Mouse (Mus musculus) urinary bladder, adult 2 months (tissue): Measurements from ENCODE around the gene Fgfr2. TPM values are rescaled to one million over a fixed set of nuclear protein-coding genes. Genes with fewer than 3 reads are reported as not detected.
A peak's percentile ranks its signal among the peaks of the same experiment; 100 is the strongest.

Experiments
- DNase-seq: peaks from one replicate; pipeline ENCODE4 v3.0.0; 2022; ENCODE audit warnings: low spot score
- polyA plus RNA-seq: library from polyadenylated mRNA; depleted of rRNA; stranded (reverse); fragments of >200 nt; gene quantifications from 2 replicates; pipeline ENCODE4 v1.2.3, GENCODE M21; 2012

Gene Fgfr2
- polyA plus RNA-seq, 1 experiment = 80.2 TPM

GRCm38 (mm10) chr7:131554341-131555180 lies 1568.6 kb downstream of the Fgfr2 start:
- DNase-seq = no peak

DNA sequence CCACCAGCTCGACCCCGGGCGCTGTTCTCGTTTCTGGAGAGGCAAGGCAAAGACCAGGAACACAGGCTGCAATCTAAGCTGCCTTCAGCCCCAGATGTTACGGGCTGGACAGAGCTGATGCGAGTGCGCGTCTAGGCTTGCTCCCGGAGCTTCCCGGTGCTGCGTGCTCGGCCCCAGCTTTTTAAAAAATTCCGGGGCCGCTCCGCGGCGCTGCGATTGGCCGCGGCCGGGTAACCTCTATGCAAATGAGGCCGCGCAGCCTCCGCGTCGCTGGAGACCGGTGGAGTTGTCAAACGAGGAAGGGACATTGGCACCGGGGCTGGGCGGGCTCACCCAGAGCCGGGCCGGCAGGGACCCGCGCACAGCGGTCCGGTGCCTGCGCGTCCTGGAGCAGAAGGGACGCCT lies 1569.4 kb downstream of the Fgfr2 start:
- DNase-seq = peak; percentile 44

- DNase-seq = no peak
Measured at GRCm38 (mm10) chr7:131552781-131553180, 1570.4 kb downstream of the Fgfr2 start.

DNA sequence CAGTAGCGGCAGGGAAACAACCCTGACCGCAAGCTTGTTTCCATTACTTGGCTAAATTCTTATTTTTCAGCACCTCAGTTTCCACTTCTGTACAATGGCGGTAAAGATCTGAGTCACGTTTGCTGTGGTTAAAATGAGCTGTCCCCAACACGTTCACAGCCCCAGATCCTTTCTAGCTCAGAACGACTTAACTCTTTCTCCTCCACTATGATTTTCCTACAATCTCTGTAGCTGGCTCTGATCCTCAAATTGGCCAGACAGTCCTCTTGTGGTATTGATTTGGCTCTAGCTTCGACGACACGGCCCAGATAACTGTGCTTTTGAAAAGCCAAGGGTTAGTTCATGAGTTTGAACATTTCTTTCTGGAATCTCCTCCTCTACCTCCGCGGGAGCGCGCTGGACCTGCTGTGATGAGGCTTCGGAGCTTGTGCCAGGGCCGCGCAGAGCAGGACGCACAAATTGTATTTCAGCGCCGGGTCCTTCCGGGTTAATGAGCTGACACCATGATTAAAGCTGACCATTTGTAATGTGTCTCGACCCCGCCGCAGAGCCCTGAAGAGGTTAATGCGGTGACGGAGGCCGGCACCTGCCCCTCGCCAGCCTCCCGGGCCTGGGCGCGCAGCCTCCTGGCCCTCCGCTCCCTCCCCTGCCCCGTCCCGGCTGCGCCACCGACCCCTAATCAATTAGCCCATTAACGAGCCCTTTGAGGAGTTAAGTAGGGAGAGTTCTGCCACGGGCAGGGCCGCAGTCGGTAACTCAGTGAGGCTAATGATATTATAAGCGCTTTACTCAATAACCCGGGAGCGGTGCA lies 1571.0 kb downstream of the Fgfr2 start:
- no peak for DNase-seq

DNA sequence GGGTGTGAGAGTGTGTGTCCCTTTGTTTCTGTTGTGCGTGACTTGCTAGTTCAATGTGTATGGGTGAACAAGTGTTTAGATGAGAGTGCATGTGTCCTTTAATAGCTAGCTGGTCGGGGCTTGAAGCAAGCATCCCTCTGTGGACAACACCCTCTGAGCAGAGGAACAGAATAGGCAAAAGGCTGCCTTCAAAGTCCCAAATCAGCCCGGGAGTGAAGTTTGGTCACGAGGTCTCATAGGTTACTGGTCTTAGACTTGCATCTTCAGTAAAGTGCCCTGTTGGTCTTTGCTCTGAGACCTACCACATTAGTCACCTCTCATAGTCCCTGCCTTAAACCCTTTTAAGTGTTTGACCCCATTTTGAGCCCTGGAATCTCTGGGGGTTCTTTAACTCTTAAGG lies 1571.7 kb downstream of the Fgfr2 start:
- no peak for DNase-seq

- no peak for DNase-seq
Measured at GRCm38 (mm10) chr7:131548473-131548872, 1574.7 kb downstream of the Fgfr2 start, which contains the start of gene Hmx2. Gene Hmx2, plus strand, starts transcription at chr7:131548773.

- no peak for DNase-seq
Measured at GRCm38 (mm10) chr7:131547481-131547880, 1575.7 kb downstream of the Fgfr2 start.

DNA sequence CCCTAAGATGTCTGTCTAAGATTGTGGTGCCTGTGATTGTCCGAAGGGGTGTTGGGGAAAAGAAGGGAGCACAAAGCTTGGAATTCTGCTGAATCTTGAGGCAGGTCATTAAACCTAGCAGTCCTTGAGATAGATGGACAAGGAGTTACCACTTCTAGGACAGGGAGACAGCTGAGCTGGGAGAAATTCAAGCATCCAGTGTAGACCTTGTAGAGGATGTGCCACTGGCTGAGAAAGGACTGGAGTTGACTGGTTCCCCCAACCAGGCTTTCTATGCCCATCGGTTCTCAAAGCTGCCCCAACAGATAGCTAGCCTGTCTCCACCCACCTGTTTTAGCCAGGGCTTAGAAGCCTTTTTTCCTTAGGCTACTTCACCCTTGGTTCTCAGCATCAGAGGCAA lies 1576.7 kb downstream of the Fgfr2 start:
- DNase-seq = no peak

DNA sequence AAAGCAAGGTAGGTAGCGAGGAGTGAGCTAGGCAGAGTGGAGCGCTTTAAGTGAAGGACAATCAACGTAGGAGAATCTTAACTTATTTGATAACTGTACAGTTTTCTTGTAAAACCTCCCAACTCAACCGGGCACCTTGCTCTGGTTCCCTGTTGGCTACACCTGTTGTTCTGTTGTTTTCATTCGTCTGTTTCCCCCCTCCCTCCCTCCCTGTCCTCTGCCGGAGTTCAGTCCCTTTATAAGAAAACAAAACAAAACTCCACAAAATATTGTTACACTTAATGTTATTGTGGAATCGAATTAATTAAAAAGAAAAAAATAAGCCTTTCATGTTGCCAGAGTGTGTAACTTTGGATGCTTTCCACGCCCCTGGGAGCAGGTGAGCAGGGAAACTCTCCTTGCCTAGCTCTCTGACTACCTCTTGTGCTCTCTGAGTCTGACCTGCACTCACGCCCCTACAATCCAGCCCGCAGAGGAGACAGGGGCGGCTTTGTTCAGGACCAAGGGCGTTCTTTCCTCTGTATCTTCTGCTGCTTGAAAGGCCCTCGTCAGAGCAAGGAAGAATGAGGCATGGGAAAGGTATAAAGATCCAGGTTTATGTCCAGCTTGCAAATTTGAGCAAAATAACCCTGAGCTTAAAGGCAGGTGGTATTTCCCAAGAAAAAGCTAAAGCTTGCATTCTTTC lies 1577.3 kb downstream of the Fgfr2 start:
- DNase-seq = no peak

GRCm38 (mm10) chr7:131544871-131545270 lies 1578.3 kb downstream of the Fgfr2 start:
- DNase-seq = no peak

DNA sequence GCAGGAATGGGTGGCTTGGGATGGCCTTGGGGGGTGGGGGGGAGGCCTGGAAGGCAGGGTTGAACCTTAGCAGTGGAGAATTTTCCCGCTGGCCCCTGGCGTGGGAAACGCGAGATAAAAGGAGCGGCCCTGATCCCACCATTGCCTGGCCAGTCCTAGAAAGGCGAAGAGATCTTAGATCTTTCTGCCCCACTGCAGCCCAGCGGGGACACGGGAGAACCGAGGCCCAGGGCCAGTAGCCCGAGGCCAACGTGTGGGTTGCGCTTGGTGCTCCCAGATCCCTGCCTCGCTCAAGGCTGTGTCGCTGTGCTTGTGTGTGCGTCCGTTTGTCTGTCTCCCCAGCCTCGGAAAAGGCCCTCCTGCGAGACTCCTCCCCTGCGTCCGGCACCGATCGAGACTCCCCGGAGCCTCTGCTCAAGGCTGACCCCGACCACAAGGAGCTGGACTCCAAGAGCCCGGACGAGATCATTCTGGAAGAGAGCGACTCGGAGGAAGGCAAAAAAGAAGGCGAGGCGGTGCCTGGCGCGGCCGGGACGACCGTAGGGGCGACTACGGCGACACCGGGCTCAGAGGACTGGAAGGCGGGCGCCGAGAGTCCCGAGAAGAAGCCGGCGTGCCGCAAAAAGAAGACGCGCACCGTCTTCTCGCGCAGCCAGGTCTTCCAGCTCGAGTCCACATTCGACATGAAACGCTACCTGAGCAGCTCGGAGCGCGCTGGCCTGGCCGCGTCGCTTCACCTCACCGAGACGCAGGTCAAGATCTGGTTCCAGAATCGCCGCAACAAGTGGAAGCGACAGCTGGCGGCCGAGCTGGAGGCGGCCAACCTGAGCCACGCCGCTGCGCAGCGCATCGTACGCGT lies 1579.3 kb downstream of the Fgfr2 start:
- DNase-seq = no peak

DNA sequence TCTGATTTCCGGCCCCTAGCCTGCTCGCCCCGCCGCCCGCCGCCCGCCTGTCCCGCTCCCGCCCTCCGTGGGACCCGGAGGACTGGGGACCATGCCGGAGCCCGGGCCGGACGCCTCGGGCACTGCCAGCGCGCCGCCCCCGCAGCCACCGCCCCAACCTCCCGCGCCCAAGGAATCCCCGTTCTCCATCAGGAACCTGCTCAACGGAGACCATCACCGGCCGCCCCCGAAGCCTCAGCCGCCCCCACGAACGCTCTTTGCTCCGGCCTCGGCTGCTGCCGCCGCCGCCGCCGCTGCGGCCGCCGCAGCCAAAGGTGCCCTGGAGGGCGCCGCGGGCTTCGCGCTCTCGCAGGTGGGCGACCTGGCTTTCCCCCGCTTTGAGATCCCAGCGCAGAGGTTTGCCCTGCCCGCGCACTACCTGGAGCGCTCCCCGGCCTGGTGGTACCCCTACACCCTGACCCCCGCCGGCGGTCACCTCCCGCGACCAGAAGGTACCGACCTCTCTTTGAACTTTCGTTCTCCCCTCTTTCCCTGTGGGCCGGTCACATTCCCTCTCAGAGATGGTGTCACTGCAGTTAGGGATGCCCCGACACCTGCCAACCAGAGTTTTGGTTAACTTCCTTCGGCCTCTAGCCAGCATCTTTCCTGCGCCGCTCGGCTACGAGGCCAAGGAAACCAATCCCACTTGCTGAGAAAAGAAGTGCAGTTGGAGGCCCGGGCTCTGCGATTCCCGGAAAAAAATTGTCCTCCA lies 1580.1 kb downstream of the Fgfr2 start:
- no peak for DNase-seq

DNA sequence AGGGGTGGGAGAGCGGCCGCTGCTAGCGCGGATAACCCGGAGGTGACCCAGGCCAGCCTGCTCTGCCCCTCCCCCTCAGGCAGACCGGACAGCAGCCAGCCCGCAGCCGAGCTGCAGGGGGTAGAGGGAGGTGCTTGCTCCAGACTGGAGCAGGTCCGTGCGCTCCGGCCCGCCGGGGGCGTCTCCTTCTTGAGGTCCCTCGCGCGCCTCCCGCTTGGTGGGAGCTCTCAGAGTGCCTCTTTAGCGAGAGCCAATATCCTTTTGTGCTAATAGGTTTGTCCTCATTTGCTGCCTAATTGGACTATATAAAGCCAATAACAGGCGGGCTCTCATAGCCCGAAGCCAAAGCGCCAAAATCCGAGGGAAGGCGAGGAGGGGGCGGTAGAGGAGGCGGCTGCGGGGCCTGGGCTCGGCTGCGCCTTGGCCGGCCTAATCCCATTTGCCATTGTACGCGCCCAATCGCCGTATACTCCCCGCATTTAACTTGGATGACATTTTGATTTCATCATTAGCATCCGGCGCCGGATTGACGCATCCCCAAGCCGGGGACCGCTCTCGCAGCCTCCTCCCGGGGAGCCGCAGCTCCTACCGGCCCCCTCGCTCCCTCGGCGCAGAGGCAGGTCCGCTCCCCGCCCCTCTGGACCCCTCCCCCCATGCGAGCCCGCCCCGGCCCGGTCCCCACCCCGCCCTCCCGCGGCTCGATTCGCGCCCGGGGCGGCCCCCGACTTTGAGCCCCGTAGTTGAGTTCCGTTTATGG lies 1580.9 kb downstream of the Fgfr2 start, which contains the start of gene Hmx3:
Hmx3 (plus strand) TSS at position 753 of the 757 bp plus-strand sequence.
- no peak for DNase-seq

DNA sequence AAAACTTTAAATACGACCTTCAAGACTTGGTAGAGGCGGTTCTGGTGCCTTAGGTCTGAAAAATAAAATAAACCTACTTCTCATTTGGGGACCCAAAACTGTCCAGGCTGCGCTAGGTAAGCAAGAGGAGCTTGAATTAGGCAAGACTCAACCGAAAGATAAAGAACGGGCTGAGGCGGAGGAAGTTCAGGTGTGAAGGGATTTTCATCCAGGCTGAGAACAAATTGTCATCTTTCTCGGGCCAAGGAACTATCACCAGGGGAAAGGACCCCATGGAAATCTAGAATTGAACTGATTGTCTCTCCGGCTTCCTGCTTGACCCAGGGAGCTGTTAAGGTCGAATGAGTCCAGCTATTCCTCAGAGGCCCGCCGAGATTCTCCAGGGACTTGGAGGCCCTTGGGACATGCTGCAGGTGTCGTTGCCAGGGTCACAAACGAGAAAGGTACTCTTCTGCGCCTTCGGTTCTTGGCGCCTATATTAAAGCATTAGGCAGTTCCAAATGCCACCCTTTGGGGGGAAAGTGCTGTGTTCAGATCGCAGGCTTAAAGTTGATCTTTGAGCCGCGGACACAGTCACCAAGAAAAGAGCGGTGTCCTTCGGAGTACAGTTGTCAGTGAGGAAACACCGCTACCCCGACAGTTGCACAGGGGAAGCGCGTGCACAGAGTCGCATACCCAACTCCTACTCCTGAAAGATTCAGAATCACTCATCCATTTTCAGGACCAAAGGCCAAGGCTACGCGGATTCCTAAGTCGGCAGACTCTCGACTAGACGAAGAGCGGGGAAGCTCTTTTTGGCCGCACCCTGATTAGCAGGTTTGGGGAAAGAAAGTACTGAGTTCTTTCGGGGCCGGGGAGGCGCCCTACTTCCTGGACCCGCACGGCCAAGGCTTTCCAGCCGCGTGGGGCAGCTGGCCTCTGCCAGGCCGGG lies 1581.7 kb downstream of the Fgfr2 start:
- DNase-seq = no peak

- DNase-seq = peak; percentile 70
Measured at GRCm38 (mm10) chr7:131539979-131540378, 1583.2 kb downstream of the Fgfr2 start.

GRCm38 (mm10) chr7:131503739-131504138 lies 1619.4 kb downstream of the Fgfr2 start:
- DNase-seq = no peak

DNA sequence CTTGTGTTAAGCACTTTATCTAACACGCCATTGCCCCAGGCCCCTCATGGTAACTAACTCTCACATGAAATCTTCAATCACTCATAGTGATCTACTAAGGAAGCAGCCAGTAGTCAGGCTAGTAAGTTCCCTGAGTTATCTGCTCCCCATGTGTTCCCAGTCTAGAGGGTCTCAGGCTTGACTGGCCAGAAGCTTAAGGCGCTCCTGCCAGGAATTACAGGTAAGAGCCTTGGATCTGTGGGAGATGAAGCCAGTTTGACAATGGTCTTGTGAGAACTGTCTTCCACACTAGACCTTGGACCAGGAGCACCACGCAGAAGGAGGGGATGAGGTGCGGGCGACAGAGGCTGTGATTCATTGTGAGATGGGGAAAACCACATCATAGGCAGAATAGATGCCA lies 1644.7 kb downstream of the Fgfr2 start:
- DNase-seq = no peak

DNA sequence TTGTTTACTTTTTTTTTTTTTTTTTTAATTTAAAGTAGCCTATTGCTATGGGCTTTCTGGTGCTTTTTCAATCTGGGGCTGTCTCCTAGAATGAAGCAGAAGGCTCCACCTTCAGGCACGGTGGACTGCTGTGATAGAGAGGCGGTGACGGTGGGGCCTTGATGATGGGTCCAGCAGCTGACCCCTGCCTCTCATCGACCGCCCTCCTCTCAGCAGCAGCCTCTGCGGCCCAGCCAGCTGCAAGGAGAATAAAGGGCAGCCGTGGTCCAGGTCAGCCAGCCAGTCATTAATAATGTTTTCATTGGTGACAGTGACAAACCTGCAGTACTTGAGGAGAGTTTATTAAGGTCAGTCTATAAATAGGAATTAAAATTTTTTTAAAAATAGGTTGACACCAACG lies 1646.0 kb downstream of the Fgfr2 start:
- DNase-seq = no peak

DNA sequence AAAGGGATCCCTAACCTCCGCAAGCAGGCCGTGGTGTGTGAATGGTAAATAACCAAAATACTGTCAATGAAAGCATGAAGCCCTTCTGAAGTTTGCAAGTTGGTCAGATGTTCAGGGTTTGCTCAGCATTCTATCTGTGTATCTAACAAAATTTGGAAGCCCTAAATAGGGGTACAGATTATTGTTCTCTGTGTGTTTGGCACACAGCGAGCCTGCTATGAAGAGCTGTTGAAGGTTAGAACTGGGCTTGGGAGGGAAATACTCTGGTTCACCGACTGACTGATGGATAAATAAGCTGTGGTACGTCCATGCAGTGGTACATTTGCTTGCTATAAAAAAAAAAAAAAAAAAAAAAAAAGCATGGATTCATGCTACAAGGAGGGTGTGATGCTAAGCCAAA lies 1651.6 kb downstream of the Fgfr2 start:
- DNase-seq = no peak
